Mouse (Mus musculus): ENCODE data around the gene Slc22a23. TPM values are rescaled to one million over a fixed set of nuclear protein-coding genes. Genes with fewer than 3 reads are reported as not detected.

Gene Slc22a23
- polyA plus RNA-seq, 1 experiment from 2014 or later, result 8.2 TPM

GRCm38 (mm10) chr13:34371951-34372869, 27.2 kb upstream of the Slc22a23 start:
- WGBS (ENCODE audit: insufficient replicate concordance), result 62% methylated on average over 6 of the region's 6 CpGs
- no peak overlapping the region for H3K4me3 ChIP-seq (ENCODE audit: low read depth, low read length)
- H3K36me3 ChIP-seq (ENCODE audit: control insufficient read depth, insufficient read depth), result no peaks in the 10 kb centered on the region
- H3K4me1 ChIP-seq (ENCODE audit: control insufficient read depth, low read depth, low read length), result no peaks in the 10 kb centered on the region
- H3K4me2 ChIP-seq (ENCODE audit: low read depth, low read length), result no peak overlapping the region
- H3K27ac ChIP-seq (ENCODE audit: low read length), result no peak overlapping the region
- H3K9ac ChIP-seq (ENCODE audit: low read depth, low read length), result no peak overlapping the region
- ATAC-seq (ENCODE audit: low read depth), result no peak
- no peaks in the 10 kb centered on the region for H3K27me3 ChIP-seq (ENCODE audit: control insufficient read depth, insufficient read depth, low read depth, low read length)
- H3K9me3 ChIP-seq (replicated peaks; ENCODE audit: control insufficient read depth, low read length), result no peaks in the 10 kb centered on the region

DNA sequence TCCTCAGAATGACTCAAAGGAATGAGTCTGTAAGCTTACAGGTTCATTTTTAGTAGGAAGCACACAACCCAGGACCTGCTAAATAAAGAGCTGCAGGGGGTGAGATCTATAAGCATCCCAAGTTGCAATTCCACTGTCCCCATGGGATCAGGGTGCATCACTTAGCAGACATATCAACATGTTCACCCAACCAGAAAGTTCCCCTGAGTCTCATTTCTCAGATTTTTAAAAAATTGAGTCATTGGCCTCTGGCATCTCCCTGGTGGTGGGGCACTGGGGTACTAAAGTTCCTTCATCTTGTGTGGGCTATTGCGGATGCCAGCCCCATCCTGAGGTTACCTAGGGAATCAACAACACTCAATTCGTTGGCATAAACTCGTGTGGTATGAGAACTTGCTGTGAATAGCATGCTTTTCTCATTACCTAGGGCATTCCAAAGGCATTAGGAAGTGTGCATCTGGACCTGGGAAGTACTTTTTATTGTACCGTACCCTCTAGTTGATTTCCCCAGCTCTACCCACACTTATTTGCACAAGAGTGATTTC, 25.4 kb upstream of the Slc22a23 start:
- Histone ChIP-seq H3K36me3 (ENCODE audit: control insufficient read depth, insufficient read depth) (no peaks in the 10 kb centered on the region), H3K4me1 (ENCODE audit: control insufficient read depth, low read depth, low read length) (no peaks in the 10 kb centered on the region), H3K27me3 (ENCODE audit: control insufficient read depth, insufficient read depth, low read depth, low read length) (no peaks in the 10 kb centered on the region), H3K4me2 (ENCODE audit: low read depth, low read length) (no peak overlapping the region), H3K27ac (ENCODE audit: low read length) (no peak overlapping the region), H3K4me3 (ENCODE audit: low read depth, low read length) (no peak overlapping the region), H3K9ac (ENCODE audit: low read depth, low read length) (no peak overlapping the region), H3K9me3 (replicated peaks; ENCODE audit: control insufficient read depth, low read length) (no peaks in the 10 kb centered on the region)
- ATAC-seq (ENCODE audit: low read depth), result no peak
- WGBS (ENCODE audit: insufficient replicate concordance), result 67% methylated on average over 4 of the region's 4 CpGs

GRCm38 (mm10) chr13:34365226-34365625, 20.2 kb upstream of the Slc22a23 start:
- Histone ChIP-seq H3K4me1 (ENCODE audit: control insufficient read depth, low read depth, low read length) (no peaks in the 10 kb centered on the region), H3K4me2 (ENCODE audit: low read depth, low read length) (no peak overlapping the region), H3K9ac (ENCODE audit: low read depth, low read length) (no peak overlapping the region), H3K9me3 (replicated peaks; ENCODE audit: control insufficient read depth, low read length) (no peaks in the 10 kb centered on the region), H3K27ac (ENCODE audit: low read length) (no peak overlapping the region), H3K4me3 (ENCODE audit: low read depth, low read length) (no peak overlapping the region), H3K27me3 (ENCODE audit: control insufficient read depth, insufficient read depth, low read depth, low read length) (no peaks in the 10 kb centered on the region), H3K36me3 (ENCODE audit: control insufficient read depth, insufficient read depth) (no peaks in the 10 kb centered on the region)
- ATAC-seq (ENCODE audit: low read depth), result no peak
- 43% methylated on average over 1 of the region's 1 CpGs for WGBS (ENCODE audit: insufficient replicate concordance)

DNA sequence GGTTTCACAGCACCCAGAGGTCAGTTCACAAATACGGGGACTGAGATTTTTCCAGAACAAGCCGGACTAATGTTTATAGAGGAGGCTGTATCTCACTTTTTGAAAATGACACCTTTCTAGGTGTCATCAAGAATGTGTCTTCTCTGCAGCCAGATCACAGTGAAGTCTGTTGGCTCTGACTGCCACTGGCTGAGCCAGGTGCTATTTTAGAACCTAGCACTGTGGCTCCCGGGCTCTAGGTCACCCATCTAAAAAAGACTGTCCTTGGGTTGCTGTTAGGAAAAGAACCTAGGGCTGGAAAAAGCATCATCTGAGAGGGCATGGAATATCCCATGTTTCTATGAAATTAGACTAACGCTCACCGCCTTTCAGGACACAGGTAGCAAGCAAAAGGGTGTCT, 10.7 kb upstream of the Slc22a23 start:
- ATAC-seq (ENCODE audit: low read depth), result no peak
- Histone ChIP-seq H3K9me3 (replicated peaks; ENCODE audit: control insufficient read depth, low read length) (no peaks in the 10 kb centered on the region), H3K27ac (ENCODE audit: low read length) (no peak overlapping the region), H3K4me2 (ENCODE audit: low read depth, low read length) (no peak overlapping the region), H3K27me3 (ENCODE audit: control insufficient read depth, insufficient read depth, low read depth, low read length) (no peaks in the 10 kb centered on the region), H3K4me1 (ENCODE audit: control insufficient read depth, low read depth, low read length) (no peaks in the 10 kb centered on the region), H3K9ac (ENCODE audit: low read depth, low read length) (no peak overlapping the region), H3K36me3 (ENCODE audit: control insufficient read depth, insufficient read depth) (no peaks in the 10 kb centered on the region), H3K4me3 (ENCODE audit: low read depth, low read length) (no peak overlapping the region)
- WGBS (ENCODE audit: insufficient replicate concordance), result 83% methylated on average over 5 of the region's 5 CpGs

DNA sequence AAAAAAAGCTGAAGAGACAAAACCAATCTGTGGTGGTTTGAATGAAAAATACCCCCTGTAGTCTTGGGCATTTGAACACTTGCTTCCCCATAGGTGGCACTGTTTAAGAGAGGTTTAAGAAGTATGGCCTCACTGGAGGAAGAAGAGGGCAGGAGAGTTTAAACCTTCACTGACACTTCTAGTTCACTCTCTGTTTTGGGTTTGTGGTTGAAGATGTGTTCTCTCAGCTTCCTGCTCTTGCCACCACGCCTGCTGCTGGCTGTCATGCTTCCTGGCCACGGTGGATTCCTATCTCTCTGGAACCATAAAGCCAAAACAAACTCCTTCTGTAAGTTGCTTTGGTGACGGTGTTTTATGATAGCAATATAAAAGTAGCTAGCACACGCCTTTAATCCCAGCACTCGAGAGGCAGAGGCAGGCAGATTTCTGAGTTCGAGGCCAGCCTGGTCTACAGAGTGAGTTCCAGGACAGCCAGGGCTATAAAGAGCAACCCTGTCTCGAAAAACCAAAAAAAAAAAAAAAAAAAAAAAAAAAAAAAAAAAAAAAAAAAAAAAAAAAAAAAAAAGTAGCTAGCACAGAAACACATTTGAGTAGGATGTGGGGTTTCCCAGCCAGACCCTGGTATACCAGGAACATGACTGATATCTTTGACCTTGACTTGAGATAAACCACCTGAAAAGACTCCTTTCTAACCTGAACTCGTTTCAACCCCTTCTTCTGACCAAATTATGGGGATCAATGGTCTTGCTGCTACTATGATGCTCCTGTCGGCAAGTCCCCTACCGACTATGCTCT, 10.0 kb upstream of the Slc22a23 start:
- Histone ChIP-seq H3K4me1 (ENCODE audit: control insufficient read depth, low read depth, low read length) (no peaks in the 10 kb centered on the region), H3K27me3 (ENCODE audit: control insufficient read depth, insufficient read depth, low read depth, low read length) (no peaks in the 10 kb centered on the region), H3K9ac (ENCODE audit: low read depth, low read length) (no peak overlapping the region), H3K4me3 (ENCODE audit: low read depth, low read length) (no peak overlapping the region), H3K9me3 (replicated peaks; ENCODE audit: control insufficient read depth, low read length) (no peaks in the 10 kb centered on the region), H3K27ac (ENCODE audit: low read length) (no peak overlapping the region), H3K4me2 (ENCODE audit: low read depth, low read length) (no peak overlapping the region), H3K36me3 (ENCODE audit: control insufficient read depth, insufficient read depth) (no peaks in the 10 kb centered on the region)
- ATAC-seq (ENCODE audit: low read depth), result no peak
- 55% methylated on average over 10 of the region's 10 CpGs for WGBS (ENCODE audit: insufficient replicate concordance)

DNA sequence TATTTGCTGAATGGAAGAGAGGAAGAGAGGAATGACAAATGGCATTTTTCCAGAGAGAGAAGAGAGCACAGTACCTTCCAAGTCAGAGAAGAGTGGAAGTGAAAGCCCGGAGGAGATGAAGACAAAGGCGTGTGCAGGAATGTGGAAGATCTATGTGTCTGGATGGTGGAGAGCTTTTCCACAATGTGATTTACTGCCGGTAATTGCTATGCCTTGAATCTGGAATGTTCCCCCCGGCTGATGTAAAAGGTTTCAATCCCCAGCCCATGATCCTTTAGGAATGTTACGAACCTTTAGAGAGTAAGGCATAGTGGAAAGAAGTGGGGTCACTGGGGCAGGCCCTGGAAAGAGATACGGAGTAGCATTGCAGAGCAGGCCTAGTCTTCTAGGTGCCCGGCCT, 8.3 kb upstream of the Slc22a23 start:
- Histone ChIP-seq H3K4me2 (ENCODE audit: low read depth, low read length) (no peak overlapping the region), H3K27ac (ENCODE audit: low read length) (no peak overlapping the region), H3K36me3 (ENCODE audit: control insufficient read depth, insufficient read depth) (no peaks in the 10 kb centered on the region), H3K27me3 (ENCODE audit: control insufficient read depth, insufficient read depth, low read depth, low read length) (no peaks in the 10 kb centered on the region), H3K9me3 (replicated peaks; ENCODE audit: control insufficient read depth, low read length) (no peaks in the 10 kb centered on the region), H3K4me1 (ENCODE audit: control insufficient read depth, low read depth, low read length) (peaks cover 11% of the 10 kb centered on the region), H3K4me3 (ENCODE audit: low read depth, low read length) (no peak overlapping the region), H3K9ac (ENCODE audit: low read depth, low read length) (no peak overlapping the region)
- no peak for ATAC-seq (ENCODE audit: low read depth)
- WGBS (ENCODE audit: insufficient replicate concordance), result 79% methylated on average over 7 of the region's 7 CpGs

DNA sequence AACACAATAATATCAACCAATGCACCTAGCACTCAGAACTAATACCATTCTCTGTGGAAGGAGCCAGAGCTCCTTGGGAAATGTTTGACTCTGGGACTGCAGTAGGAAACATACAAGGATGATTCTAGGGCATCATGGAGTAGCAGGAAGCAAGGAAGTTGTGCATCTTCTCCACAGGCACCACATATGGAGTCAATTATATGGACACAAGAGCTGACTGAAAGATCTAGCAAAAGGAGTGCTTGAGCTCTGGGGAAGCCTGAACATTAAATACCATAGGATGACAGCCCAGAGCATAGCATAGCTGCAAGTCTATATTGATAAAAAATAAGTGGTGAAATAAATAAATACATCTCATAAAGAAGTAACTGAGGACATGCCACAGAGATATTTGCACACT, 6.5 kb upstream of the Slc22a23 start:
- Histone ChIP-seq H3K36me3 (ENCODE audit: control insufficient read depth, insufficient read depth) (no peaks in the 10 kb centered on the region), H3K27ac (ENCODE audit: low read length) (no peak overlapping the region)

GRCm38 (mm10) chr13:34347960-34348889, 3.2 kb upstream of the Slc22a23 start:
- Histone ChIP-seq H3K27ac (ENCODE audit: low read length) (peak overlapping the region; percentile 89), H3K4me2 (ENCODE audit: low read depth, low read length) (peak overlapping the region; percentile 89), H3K9me3 (replicated peaks; ENCODE audit: control insufficient read depth, low read length) (no peaks in the 10 kb centered on the region), H3K27me3 (ENCODE audit: control insufficient read depth, insufficient read depth, low read depth, low read length) (no peaks in the 10 kb centered on the region; the same call in 1 of the 2 replicates), H3K36me3 (ENCODE audit: control insufficient read depth, insufficient read depth) (no peaks in the 10 kb centered on the region), H3K4me1 (ENCODE audit: control insufficient read depth, low read depth, low read length) (peaks cover 40% of the 10 kb centered on the region), H3K4me3 (ENCODE audit: low read depth, low read length) (peak overlapping the region; percentile 9; the same call in 1 of the 2 replicates), H3K9ac (ENCODE audit: low read depth, low read length) (peak overlapping the region; percentile 15)
- ATAC-seq (ENCODE audit: low read depth), result peak; percentile 77
- WGBS (ENCODE audit: insufficient replicate concordance), result 12% methylated on average over 7 of the region's 7 CpGs

More for the DNA sequence above, 6.5 kb upstream of the Slc22a23 start:
- Histone ChIP-seq H3K4me2 (ENCODE audit: low read depth, low read length) (no peak overlapping the region), H3K4me1 (ENCODE audit: control insufficient read depth, low read depth, low read length) (peaks cover 27% of the 10 kb centered on the region), H3K27me3 (ENCODE audit: control insufficient read depth, insufficient read depth, low read depth, low read length) (no peaks in the 10 kb centered on the region), H3K9me3 (replicated peaks; ENCODE audit: control insufficient read depth, low read length) (no peaks in the 10 kb centered on the region), H3K4me3 (ENCODE audit: low read depth, low read length) (no peak overlapping the region), H3K9ac (ENCODE audit: low read depth, low read length) (no peak overlapping the region)
- ATAC-seq (ENCODE audit: low read depth), result no peak

Data from liver, embryonic 16.5 days (tissue).